Mouse (Mus musculus) heart, adult 2 months (tissue): ENCODE results near the gene Zfp982.
"Not testable (repeated sequence)": the region's sequence is repeated elsewhere in the genome, so short reads cannot be mapped to it uniquely, and the experiment has no call there.

ENCODE experiments used
- CTCF ChIP-seq: fragments of 200-600 bp; IDR thresholded peaks from 2 replicates; pipeline ENCODE4 v1.8.1; 2022; ENCODE audit warnings: antibody characterized with exemption, mild to moderate bottlenecking, moderate library complexity
- POLR2A ChIP-seq: fragments of 200-500 bp; IDR thresholded peaks from 2 replicates; pipeline ENCODE4 v1.6.1; 2011; ENCODE audit warnings: mild to moderate bottlenecking, low read depth, low read length, control low read depth; ENCODE audit not compliant: insufficient read depth

- TF ChIP-seq CTCF, POLR2A: not testable (repeated sequence)
Measured at GRCm38 (mm10) chr4:147492117-147492516, at the start of gene Zfp982.
